Mouse (Mus musculus): ENCODE data around the gene Zfp563. TPM values are rescaled to one million over a fixed set of nuclear protein-coding genes. Genes with fewer than 3 reads are reported as not detected.

The Zfp563 gene
- 12.2 and 12.5 TPM in 2 replicates for polyA plus RNA-seq (2016; fragmentation: Nextera tagmentation; extraction: Ambion mirVana)

DNA sequence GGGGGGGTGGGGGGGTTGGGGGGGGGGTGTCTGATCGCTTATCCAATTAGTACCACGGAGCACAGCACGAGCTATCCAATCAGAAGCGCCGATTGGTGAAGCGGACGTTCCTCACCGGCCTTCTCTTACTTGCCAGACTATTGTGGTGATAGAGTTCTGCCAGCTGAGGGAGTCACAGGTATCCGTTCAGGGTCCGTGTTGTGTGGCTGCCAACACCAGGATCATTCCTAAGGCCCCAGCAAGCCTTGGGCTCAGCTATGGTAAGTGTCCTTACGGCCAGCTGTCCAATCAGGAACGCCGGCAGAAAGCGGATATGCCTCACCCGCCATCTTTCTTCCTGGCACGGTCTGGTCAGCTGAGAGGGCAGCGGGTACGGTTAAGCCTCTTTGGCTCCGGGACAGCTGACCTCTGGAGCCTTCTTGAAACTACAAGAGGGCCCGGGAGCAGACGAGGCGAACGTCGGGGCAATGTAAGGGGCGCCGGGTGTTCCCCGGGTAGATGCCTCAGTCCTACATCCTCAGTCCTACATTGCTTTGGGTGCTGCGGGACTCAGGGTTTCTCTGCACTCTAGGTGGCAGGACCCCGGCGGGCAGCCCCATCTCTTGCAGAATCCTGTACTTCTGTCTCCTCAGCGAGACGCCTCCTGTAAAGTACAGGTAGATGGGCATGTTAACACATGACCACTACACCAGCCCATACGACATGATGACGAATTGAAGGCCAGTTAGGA, at the start of gene Zfp563:
Gene Zfp563, plus strand, starts transcription at position 91 of the 730 bp plus-strand sequence.
- ATAC-seq (ENCODE audit: low FRiP score): peak; percentile 93
- H3K9me3 ChIP-seq: no peaks in the 10 kb centered on the region
- H3K27me3 ChIP-seq: no peaks in the 10 kb centered on the region
- peak within 1 kb of the TSS; percentile 61 for H3K4me2 ChIP-seq
- peak within 1 kb of the TSS; percentile 63 for H3K4me3 ChIP-seq (replicated peaks)
- WGBS: 3% methylated on average over 34 of the region's 34 CpGs
- H3K27ac ChIP-seq: peak within 1 kb of the TSS; percentile 91
- H3K36me3 ChIP-seq (replicated peaks): no peaks in the 10 kb centered on the region
- peaks cover 15% of the 10 kb centered on the region for H3K4me1 ChIP-seq
- peak within 1 kb of the TSS; percentile 65 for H3K9ac ChIP-seq

DNA sequence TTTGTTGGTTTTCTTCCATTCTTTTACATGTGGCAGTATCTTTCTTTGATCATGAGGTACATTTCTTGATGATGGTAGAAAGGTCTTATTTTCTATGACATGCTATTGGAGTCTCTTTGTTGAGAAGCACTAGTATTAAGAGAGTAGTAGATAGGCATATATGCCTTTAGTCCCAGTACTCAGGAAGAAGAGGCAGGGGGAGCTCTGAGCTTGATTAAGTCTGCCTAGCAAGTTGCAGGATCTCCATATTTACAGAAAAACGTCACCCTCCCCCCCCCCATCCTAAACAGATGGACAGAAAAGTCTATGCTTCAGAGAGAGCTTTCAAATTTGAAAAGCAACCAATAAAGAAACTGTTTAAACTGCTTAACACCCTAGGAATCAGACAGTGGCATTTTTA, 30.3 kb upstream of the Zfp563 start:
- WGBS: 4% methylated on average over 1 of the region's 1 CpGs
- Histone ChIP-seq H3K36me3 (replicated peaks) (no peaks in the 10 kb centered on the region), H3K9ac (no peak overlapping the region), H3K4me2 (no peak overlapping the region), H3K9me3 (no peaks in the 10 kb centered on the region), H3K4me3 (replicated peaks) (no peak overlapping the region), H3K4me1 (no peaks in the 10 kb centered on the region), H3K27me3 (no peaks in the 10 kb centered on the region), H3K27ac (no peak overlapping the region)
- ATAC-seq (ENCODE audit: low FRiP score): no peak

DNA sequence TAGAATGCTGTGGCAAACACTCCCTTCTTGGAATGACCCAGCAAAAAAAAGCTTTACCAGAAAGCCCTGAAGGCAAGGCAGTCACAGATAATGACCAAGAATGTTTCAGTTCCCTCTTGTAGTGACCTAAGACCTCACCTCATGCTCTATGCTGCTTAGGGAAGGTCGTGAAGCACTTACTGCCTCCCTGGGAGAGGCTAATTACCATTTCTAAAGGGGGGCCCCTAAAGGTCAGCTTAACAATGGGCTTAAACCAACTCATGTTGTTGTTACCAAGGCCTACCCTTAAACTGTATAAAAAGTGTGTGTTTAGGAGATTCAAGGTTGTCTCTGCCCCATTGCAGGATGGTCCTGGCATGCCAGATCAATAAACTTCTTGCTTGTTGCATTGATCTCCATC, 26.1 kb upstream of the Zfp563 start:
- Histone ChIP-seq H3K4me1 (no peaks in the 10 kb centered on the region), H3K9me3 (0 out of 2 replicates have a peak, but pooled peaks cover 5% of the 10 kb centered on the region), H3K9ac (no peak overlapping the region), H3K4me2 (no peak overlapping the region), H3K27ac (no peak overlapping the region), H3K4me3 (replicated peaks) (no peak overlapping the region), H3K27me3 (0 out of 2 replicates have a peak, but pooled peaks cover 4% of the 10 kb centered on the region), H3K36me3 (replicated peaks) (no peaks in the 10 kb centered on the region)
- WGBS: 0% methylated on average over 1 of the region's 1 CpGs
- ATAC-seq (ENCODE audit: low FRiP score): no peak

DNA sequence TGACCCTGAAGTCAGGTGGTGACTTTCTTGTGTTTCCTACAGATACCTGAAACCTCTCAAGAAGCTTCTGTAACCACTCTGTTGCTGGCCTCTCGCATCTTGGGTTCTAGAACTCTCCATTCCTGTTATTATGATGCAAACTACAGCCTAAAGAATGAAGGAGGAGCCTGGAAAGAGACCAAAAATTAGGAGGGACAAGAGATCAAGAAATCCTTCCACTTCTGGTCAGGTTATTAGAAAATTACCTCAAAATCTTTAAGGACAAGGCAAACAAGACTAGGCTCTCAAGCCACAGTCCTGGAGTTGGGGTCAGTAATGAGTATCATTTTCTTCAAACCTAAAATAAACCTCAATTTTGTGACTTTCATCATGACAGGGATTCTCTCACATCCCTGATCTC, 21.2 kb upstream of the Zfp563 start, which contains the start of gene 4921501E09Rik:
Gene 4921501E09Rik, minus strand, starts transcription at position 101 of the 400 bp plus-strand sequence.
- Histone ChIP-seq H3K9ac (no peak within 1 kb of the TSS), H3K9me3 (0 out of 2 replicates have a peak, but pooled peaks cover 5% of the 10 kb centered on the region), H3K36me3 (replicated peaks) (no peaks in the 10 kb centered on the region), H3K27ac (no peak within 1 kb of the TSS), H3K4me1 (no peaks in the 10 kb centered on the region), H3K27me3 (peaks cover 4% of the 10 kb centered on the region; the same call in 1 of the 2 replicates), H3K4me3 (replicated peaks) (no peak within 1 kb of the TSS), H3K4me2 (no peak within 1 kb of the TSS)
- WGBS: 45% methylated on average over 1 of the region's 1 CpGs
- ATAC-seq (ENCODE audit: low FRiP score): no peak

DNA sequence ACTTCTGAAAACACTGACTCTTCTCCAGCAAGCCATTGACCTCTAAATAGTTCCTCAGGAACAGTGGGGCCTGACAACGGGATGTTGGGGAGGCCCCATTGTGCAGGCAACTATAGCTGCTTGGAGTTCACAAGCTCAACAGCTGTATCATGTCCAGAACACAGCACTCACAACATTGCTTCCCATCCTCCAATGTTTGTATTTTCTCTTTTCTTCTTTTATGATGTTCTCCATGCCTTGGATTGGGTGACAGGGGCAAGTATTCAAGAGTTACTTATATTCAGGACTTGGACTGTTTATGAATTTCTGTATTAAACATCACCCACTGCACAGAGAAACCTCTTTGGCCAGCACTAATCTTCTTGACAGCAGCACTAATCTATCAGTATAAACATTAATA, 2.5 kb downstream of the Zfp563 start:
- Histone ChIP-seq H3K36me3 (replicated peaks) (no peaks in the 10 kb centered on the region), H3K27me3 (no peaks in the 10 kb centered on the region), H3K4me1 (peaks cover 16% of the 10 kb centered on the region), H3K4me2 (no peak overlapping the region), H3K9me3 (no peaks in the 10 kb centered on the region), H3K9ac (no peak overlapping the region), H3K27ac (no peak overlapping the region), H3K4me3 (replicated peaks) (peak overlapping the region; percentile 84; the same call in 1 of the 2 replicates)
- 96% methylated on average over 1 of the region's 1 CpGs for WGBS
- no peak for ATAC-seq (ENCODE audit: low FRiP score)

DNA sequence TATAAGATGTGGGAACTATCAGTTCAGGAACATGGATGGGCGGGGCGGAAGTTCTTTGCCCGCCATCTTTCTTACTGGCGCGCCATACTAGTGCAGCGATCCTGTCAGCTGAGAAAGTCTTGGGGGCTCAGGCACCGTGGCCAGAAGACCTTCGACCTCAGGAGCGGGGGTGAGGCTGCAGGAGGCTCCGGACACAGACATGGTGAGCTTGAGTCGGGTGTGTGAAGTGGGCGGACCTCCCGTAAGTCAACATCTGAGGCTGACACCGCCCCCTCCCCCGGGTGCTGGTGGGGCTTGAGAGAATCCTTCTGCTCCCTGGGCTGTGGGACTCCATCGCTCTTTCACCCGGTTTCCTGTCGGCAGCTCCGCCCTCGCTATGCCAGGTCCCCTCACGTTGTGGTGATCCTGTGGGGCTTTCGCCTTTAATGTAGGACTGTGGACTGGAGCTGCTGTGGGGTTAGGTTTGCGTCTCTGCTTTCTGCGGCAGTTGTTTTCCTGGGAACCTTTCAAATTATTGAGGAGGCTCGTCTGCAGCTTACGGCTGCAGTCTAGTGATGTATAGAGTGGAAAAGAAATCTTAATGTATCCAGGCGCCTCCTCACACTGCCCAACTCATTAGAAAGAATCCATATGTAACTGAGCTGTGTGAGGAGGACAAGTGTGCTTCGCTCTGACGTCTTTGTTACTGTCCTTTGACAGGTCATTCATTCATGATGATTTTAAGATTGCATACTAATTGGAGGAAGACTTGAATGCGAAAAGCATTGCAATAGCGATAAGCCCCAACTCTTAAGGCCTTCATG, 3.5 kb downstream of the Zfp563 start:
- 2% methylated on average over 31 of the region's 31 CpGs for WGBS
- peak; percentile 71 for ATAC-seq (ENCODE audit: low FRiP score)
- Histone ChIP-seq H3K9me3 (no peaks in the 10 kb centered on the region), H3K4me3 (replicated peaks) (peak overlapping the region; percentile 84), H3K27ac (peak overlapping the region; percentile 87), H3K9ac (peak overlapping the region; percentile 76), H3K4me2 (peak overlapping the region; percentile 71), H3K36me3 (replicated peaks) (no peaks in the 10 kb centered on the region), H3K27me3 (no peaks in the 10 kb centered on the region), H3K4me1 (peaks cover 16% of the 10 kb centered on the region)

DNA sequence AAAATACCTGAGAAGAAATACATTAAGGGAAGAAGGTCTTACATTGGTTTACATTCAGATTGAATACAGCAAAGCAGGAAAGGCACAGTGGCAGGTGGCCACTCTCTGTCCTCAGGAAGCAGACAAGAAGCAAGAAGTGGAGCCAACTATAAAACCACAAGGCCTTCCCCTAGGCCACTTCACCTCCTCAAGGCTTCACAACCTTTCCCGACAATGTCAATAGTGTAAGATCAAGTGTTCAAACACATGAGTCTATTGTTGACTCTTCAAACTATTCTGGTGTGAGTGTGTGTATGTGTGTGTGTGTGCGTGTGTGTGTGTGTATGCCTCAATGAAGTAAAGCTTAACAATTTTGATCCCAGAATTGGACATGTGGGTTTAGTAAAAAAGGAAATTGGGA, 8.3 kb downstream of the Zfp563 start:
- 85% methylated on average over 2 of the region's 2 CpGs for WGBS
- Histone ChIP-seq H3K4me2 (no peak overlapping the region), H3K27ac (no peak overlapping the region), H3K9me3 (no peaks in the 10 kb centered on the region), H3K9ac (no peak overlapping the region), H3K4me3 (replicated peaks) (no peak overlapping the region), H3K27me3 (no peaks in the 10 kb centered on the region), H3K36me3 (replicated peaks) (no peaks in the 10 kb centered on the region), H3K4me1 (peaks cover 14% of the 10 kb centered on the region)
- ATAC-seq (ENCODE audit: low FRiP score): no peak

DNA sequence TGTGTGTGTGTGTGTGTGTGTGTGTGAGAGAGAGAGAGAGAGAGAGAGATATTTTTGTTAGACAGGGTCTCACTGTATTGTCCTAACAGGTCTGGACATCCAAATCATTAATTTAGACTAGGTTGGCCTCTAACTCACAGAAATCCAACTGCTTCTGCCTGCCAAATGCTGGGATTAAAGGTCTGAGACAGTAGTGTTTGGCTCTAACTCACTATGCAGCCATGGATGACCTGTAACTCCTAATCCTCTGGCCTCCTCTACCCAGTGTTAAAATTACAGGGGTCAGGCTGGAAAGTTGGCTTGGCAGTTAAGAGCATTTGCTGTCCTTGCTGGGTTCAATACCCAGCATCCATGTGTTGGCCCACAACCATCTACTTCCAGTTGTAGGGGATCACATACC, 35.4 kb downstream of the Zfp563 start:
- no peaks in the 10 kb centered on the region for H3K4me1 ChIP-seq
- no peak overlapping the region for H3K9ac ChIP-seq
- no peak overlapping the region for H3K4me2 ChIP-seq
- no peak overlapping the region for H3K27ac ChIP-seq
- no peaks in the 10 kb centered on the region for H3K9me3 ChIP-seq
- no peak overlapping the region for H3K4me3 ChIP-seq (replicated peaks)
- no peaks in the 10 kb centered on the region for H3K36me3 ChIP-seq (replicated peaks)
- no peaks in the 10 kb centered on the region for H3K27me3 ChIP-seq
- ATAC-seq (ENCODE audit: low FRiP score): no peak

DNA sequence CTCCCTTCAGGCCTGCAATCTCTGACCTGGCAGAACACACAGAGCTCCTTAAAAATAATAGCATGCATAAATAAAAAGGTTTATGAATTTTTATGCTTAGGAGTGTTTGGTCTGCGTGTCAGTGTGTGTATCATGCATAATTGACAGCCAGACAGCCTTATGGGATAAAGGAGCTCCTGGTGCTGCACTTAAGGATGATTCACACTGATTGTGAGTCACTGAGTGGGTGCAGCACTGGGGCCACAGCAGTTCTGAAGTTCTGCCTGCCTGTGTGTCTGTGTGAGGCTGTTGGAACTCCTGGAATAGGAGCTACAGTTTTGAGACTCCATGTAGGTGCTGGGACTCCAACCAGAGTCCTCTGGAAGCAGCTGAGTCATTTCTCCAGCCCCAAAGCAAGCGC, 37.1 kb downstream of the Zfp563 start:
- 62% methylated on average over 2 of the region's 2 CpGs for WGBS
- H3K4me1 ChIP-seq: no peaks in the 10 kb centered on the region
- no peak overlapping the region for H3K9ac ChIP-seq
- no peak overlapping the region for H3K27ac ChIP-seq
- no peak overlapping the region for H3K4me3 ChIP-seq (replicated peaks)
- H3K36me3 ChIP-seq (replicated peaks): no peaks in the 10 kb centered on the region
- no peaks in the 10 kb centered on the region for H3K9me3 ChIP-seq
- no peak overlapping the region for H3K4me2 ChIP-seq
- no peak for ATAC-seq (ENCODE audit: low FRiP score)
- no peaks in the 10 kb centered on the region for H3K27me3 ChIP-seq

DNA sequence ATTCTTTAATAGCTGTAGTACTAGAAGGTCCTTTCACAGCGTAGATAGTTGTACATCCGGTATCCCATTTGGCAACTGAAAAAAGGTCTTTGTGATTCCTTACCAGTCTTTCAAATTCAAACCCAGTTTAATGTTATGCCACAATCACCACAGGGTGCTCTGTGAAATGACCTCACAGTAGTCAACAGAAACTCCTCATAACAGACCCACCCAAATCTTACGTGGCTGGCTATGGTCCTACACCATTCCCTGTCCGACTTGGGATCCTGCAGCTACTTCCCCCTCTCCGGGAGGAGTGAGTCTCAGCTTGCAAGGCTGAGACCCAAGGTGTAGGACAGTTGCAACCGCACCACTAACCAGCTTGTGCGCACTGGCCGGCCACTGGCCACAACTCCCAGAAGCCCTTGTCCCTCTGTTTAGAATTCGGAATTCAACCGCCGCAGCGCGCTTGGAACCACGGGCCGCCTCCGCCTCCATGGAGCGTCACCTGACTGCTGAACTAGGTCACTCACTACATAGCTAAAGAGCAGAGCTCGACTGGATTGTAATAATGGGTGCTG, 50.2 kb downstream of the Zfp563 start, which contains the start of gene Morc2b:
Gene Morc2b, minus strand, starts transcription at position 423 of the 560 bp plus-strand sequence.
- Histone ChIP-seq H3K4me3 (replicated peaks) (no peak within 1 kb of the TSS), H3K27ac (no peak within 1 kb of the TSS), H3K27me3 (no peaks in the 10 kb centered on the region), H3K36me3 (replicated peaks) (no peaks in the 10 kb centered on the region), H3K4me1 (no peaks in the 10 kb centered on the region), H3K9me3 (0 out of 2 replicates have a peak, but pooled peaks cover 9% of the 10 kb centered on the region), H3K9ac (no peak within 1 kb of the TSS), H3K4me2 (no peak within 1 kb of the TSS)
- ATAC-seq (ENCODE audit: low FRiP score): no peak
- WGBS: 75% methylated on average over 18 of the region's 18 CpGs

Measured in forebrain, embryonic 12.5 days (tissue).